9 mouse cellular contexts compared by ENCODE assay signal in the genomic region with DNA sequence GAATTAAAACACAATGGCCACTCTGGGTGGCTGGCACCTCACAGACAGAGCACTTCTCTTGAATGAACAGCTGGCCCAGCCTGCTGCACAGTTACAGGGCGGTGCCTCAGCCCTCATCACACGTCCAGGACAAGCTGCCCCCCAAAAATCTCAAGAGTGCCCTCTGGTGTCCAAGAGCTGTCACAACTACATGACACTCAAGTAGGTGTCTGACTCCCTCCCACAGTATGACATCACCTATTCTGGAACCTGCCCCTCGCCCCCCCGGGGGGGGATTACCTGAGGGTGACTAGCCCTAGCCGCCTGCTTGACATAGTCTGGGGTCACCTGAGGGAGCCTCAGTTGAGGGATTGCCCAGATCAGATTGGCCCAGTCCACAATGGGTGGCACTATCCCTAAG. TPM values are rescaled to one million over a fixed set of nuclear protein-coding genes. Genes with fewer than 3 reads are reported as not detected.
DNase-seq lines count a peak whose midpoint lies in the region; ATAC-seq and TF ChIP-seq lines count a peak whose summit lies in the region.
"Had no signal": no experiment of that assay in that cellular context is flagged by ENCODE, and none has a peak within 500 bp of the region (broad histone marks: within the 10 kb centered on the region; RNA-seq: fewer than 3 reads in every experiment).

No protein-coding gene starts in this region.

- H3K4me2 ChIP-seq in forebrain, embryonic 13.5 days = no peak overlapping the region

- TF ChIP-seq CTCF in G1E (IDR thresholded peaks at IDR 0.05; ENCODE audit: low read depth, low read length) = peak; percentile 58

- H3K36me3 ChIP-seq in G1E (replicated peaks) = no peaks in the 10 kb centered on the region
- no peaks in the 10 kb centered on the region for H3K36me3 ChIP-seq in forebrain, embryonic 13.5 days (ENCODE audit: poor library complexity, severe bottlenecking)

- H3K9me3 ChIP-seq in G1E (replicated peaks) = no peaks in the 10 kb centered on the region
- H3K9me3 ChIP-seq in forebrain, embryonic 13.5 days (replicated peaks) = no peaks in the 10 kb centered on the region

- peak; percentile 85 for ATAC-seq in G1E (ENCODE audit: extremely low read depth, insufficient number of reproducible peaks, low FRiP score, poor library complexity, severe bottlenecking)
- ATAC-seq in forebrain, embryonic 13.5 days = peak; percentile 63

- intact Hi-C loops in heart, postnatal 14 days (cut with DNase I) = loop anchor here (2.0 to 10.0 kb wide), 4 partner anchors 42 to 340 kb away; partner anchors contain the start of genes Ahctf1 and Gm10518

- 5% methylated on average over 5 of the region's 5 CpGs for WGBS in forebrain, embryonic 13.5 days

- H3K27me3 ChIP-seq in G1E (ENCODE audit: insufficient read depth, low read length) = peaks cover 9% of the 10 kb centered on the region; the same call in 1 of the 2 replicates
- H3K27me3 ChIP-seq in forebrain, embryonic 13.5 days = no peaks in the 10 kb centered on the region

- no peak overlapping the region for H3K9ac ChIP-seq in forebrain, embryonic 13.5 days

- peaks cover 55% of the 10 kb centered on the region for H3K4me1 ChIP-seq in G1E (ENCODE audit: insufficient read depth, low read depth, low read length)
- H3K4me1 ChIP-seq in forebrain, embryonic 13.5 days = 0 out of 2 replicates have a peak, but pooled peaks cover 5% of the 10 kb centered on the region

- peak; percentile 64 for DNase-seq in G1E (ENCODE audit: low spot score)
- peak; percentile 82 for DNase-seq in brain, adult 2 months (ENCODE audit: low read depth, low spot score)
- peak; percentile 72 to 79 for DNase-seq in heart, postnatal 14 days
- peak; percentile 32 to 40 for DNase-seq in layer of hippocampus, postnatal 14 days (ENCODE audit: low spot score in 2 of 2)
- DNase-seq in lung, postnatal 25 days (ENCODE audit: low spot score) = peak; percentile 86
- peak; percentile 26 for DNase-seq in right cerebral cortex, postnatal 25 days
- peak; percentile 60 for DNase-seq in yolk sac, embryonic 10.5 days (ENCODE audit: low spot score)

- no peak overlapping the region for H3K27ac ChIP-seq in forebrain, embryonic 13.5 days

- H3K4me3 ChIP-seq in G1E (ENCODE audit: low read depth, low read length) = no peak overlapping the region
- no peak overlapping the region for H3K4me3 ChIP-seq in forebrain, embryonic 13.5 days

RNA-seq across cellular contexts. Expression of gene Ahctf1, which starts 41.4 kb away (rescaled TPM):
- total RNA-seq in G1E (2014; fragmentation: Nextera tagmentation) (109 and 113 TPM in 2 replicates), G1E (2017) (68.9 and 74.7 TPM in 2 replicates)
- 22.4 and 27.5 TPM in 2 replicates for polyA plus RNA-seq in G1E (2012)
- polyA plus RNA-seq in forebrain, embryonic 13.5 days (2015; fragmentation: Nextera tagmentation; extraction: Ambion mirVana) = 24.0 TPM in 2 replicates
- total RNA-seq in heart, postnatal 14 days (2021) = 10 to 100 TPM; 21.9 to 22.8 TPM
- total RNA-seq in layer of hippocampus, postnatal 14 days (2021) = 10 to 100 TPM; 27.9 to 28.5 TPM

RNA-seq across cellular contexts. Expression of gene Gm10518, which starts 41.7 kb away (rescaled TPM):
- total RNA-seq in G1E (2014; fragmentation: Nextera tagmentation) (1.2 TPM in 1 of 2 replicates, not detected in the other), G1E (2017) (0.17 and 0.55 TPM in 2 replicates)
- polyA plus RNA-seq in G1E (2012) = not detected in 2 replicates
- polyA plus RNA-seq in forebrain, embryonic 13.5 days (2015; fragmentation: Nextera tagmentation; extraction: Ambion mirVana) = not detected in 2 replicates
- not detected for total RNA-seq in heart, postnatal 14 days (2021)
- total RNA-seq in layer of hippocampus, postnatal 14 days (2021) = not detected
- total RNA-seq: left cerebral cortex, postnatal 10 days had no signal

Comparison
In these comparisons a context has a peak if more than half of its experiments do, and no peak if none do; other contexts are left out.
1. DNase-seq: peak in every context shown above with its lines; median percentile 86 in lung, postnatal 25 days; 82 in brain, adult 2 months; 76 in heart, postnatal 14 days; 64 in G1E; 60 in yolk sac, embryonic 10.5 days; 36 in layer of hippocampus, postnatal 14 days; 26 in right cerebral cortex, postnatal 25 days.